Mouse (Mus musculus): ENCODE results near the gene Itgbl1. TPM values are rescaled to one million over a fixed set of nuclear protein-coding genes. Genes with fewer than 3 reads are reported as not detected.
"Not testable (repeated sequence)": the region's sequence is repeated elsewhere in the genome, so short reads cannot be mapped to it uniquely, and the experiment has no call there.

Gene Itgbl1
- total and polyA plus RNA-seq, 2 experiments from 2014 or later, result 1.2 to 2.2 TPM

- Histone ChIP-seq H3K4me1 (ENCODE audit: control insufficient read depth, insufficient read depth) (peaks cover 4% of the 10 kb centered on the region), H3K27ac (ENCODE audit: low read depth) (no peak overlapping the region), H3K9ac (replicated peaks; ENCODE audit: low read depth, low read length) (no peak overlapping the region), H3K4me3 (ENCODE audit: low read depth, low read length) (no peak overlapping the region), H3K9me3 (replicated peaks; ENCODE audit: control insufficient read depth, low read length) (no peaks in the 10 kb centered on the region), H3K4me2 (ENCODE audit: low read depth, low read length) (no peak overlapping the region), H3K27me3 (ENCODE audit: control insufficient read depth, insufficient read depth, low read length) (no peaks in the 10 kb centered on the region), H3K36me3 (replicated peaks; ENCODE audit: control insufficient read depth, insufficient read depth, low read length) (no peaks in the 10 kb centered on the region)
- DNase-seq (ENCODE audit: low spot score) (no peak), ATAC-seq (ENCODE audit: insufficient read depth, low read depth) (no peak)
- TF ChIP-seq CTCF (IDR thresholded peaks at IDR 0.05; ENCODE audit: low read depth) (no peak), EP300 (IDR thresholded peaks at IDR 0.05; ENCODE audit: low read depth) (no peak)
- WGBS, result 68% methylated on average over 1 of the region's 1 CpGs
These were observed 2.6 kb downstream of the Itgbl1 start for GRCm38 (mm10) chr14:123662386-123662785.

DNA sequence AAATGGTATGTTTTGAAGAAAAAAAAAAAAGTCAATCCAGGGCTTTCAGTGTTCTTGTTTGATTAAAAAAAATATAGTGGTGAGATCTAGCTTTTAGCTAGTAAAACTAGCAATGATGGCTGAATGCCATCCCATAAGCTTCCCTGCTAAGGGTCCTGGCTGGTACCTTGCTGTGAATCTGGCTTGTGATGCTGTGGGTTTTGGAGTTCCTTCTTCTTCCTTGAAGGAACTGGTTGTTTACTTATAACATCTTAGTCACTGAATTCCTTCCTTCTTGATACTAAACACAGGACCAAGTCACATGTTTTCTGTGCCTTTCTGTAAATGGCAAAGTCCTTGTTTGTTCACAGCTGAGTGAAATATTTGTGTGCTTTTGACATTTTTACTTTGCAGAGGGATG is 3.4 kb downstream of the Itgbl1 start:
- H3K4me2 ChIP-seq (ENCODE audit: low read depth, low read length), result no peak overlapping the region

DNA sequence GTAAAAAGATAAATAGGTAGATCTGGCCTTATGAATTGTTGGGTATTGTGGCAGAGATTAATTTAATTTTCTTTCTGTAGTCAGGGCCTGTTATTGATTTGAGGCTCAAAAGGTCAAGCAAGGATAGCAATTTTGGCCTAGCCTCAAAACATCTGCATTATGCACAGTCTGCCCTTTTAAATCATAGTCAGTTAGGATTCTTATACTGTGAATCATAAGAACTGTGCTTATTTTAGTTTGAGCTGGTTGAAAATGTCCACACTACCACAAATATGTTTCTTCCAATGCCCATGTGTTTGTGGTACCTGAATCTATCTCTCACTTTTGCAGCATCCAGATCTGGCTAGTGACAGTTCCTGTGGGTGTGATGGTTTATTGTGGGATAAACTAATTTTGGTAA is 4.7 kb downstream of the Itgbl1 start:
- Histone ChIP-seq H3K27me3 (ENCODE audit: control insufficient read depth, insufficient read depth, low read length) (no peaks in the 10 kb centered on the region), H3K4me3 (ENCODE audit: low read depth, low read length) (no peak overlapping the region), H3K9ac (replicated peaks; ENCODE audit: low read depth, low read length) (no peak overlapping the region), H3K27ac (ENCODE audit: low read depth) (no peak overlapping the region), H3K36me3 (replicated peaks; ENCODE audit: control insufficient read depth, insufficient read depth, low read length) (no peaks in the 10 kb centered on the region), H3K4me2 (ENCODE audit: low read depth, low read length) (no peak overlapping the region), H3K9me3 (replicated peaks; ENCODE audit: control insufficient read depth, low read length) (no peaks in the 10 kb centered on the region), H3K4me1 (ENCODE audit: control insufficient read depth, insufficient read depth) (peaks cover 4% of the 10 kb centered on the region)
- ATAC-seq (ENCODE audit: insufficient read depth, low read depth) (no peak), DNase-seq (ENCODE audit: low spot score) (no peak)
- TF ChIP-seq EP300 (IDR thresholded peaks at IDR 0.05; ENCODE audit: low read depth), result no peak
- no peak for TF ChIP-seq CTCF (IDR thresholded peaks at IDR 0.05; ENCODE audit: low read depth)

More for the DNA sequence above, 3.4 kb downstream of the Itgbl1 start:
- H3K9ac ChIP-seq (replicated peaks; ENCODE audit: low read depth, low read length), result no peak overlapping the region
- peaks cover 4% of the 10 kb centered on the region for H3K4me1 ChIP-seq (ENCODE audit: control insufficient read depth, insufficient read depth)
- H3K9me3 ChIP-seq (replicated peaks; ENCODE audit: control insufficient read depth, low read length), result no peaks in the 10 kb centered on the region
- DNase-seq (ENCODE audit: low spot score) (no peak), ATAC-seq (ENCODE audit: insufficient read depth, low read depth) (no peak)
- no peaks in the 10 kb centered on the region for H3K36me3 ChIP-seq (replicated peaks; ENCODE audit: control insufficient read depth, insufficient read depth, low read length)
- H3K27me3 ChIP-seq (ENCODE audit: control insufficient read depth, insufficient read depth, low read length), result no peaks in the 10 kb centered on the region
- H3K27ac ChIP-seq (ENCODE audit: low read depth), result no peak overlapping the region
- TF ChIP-seq EP300 (IDR thresholded peaks at IDR 0.05; ENCODE audit: low read depth) (no peak), CTCF (IDR thresholded peaks at IDR 0.05; ENCODE audit: low read depth) (no peak)
- no peak overlapping the region for H3K4me3 ChIP-seq (ENCODE audit: low read depth, low read length)

- ATAC-seq (ENCODE audit: insufficient read depth, low read depth); H3K36me3 ChIP-seq (replicated peaks; ENCODE audit: control insufficient read depth, insufficient read depth, low read length); H3K27ac ChIP-seq (ENCODE audit: low read depth); H3K9ac ChIP-seq (replicated peaks; ENCODE audit: low read depth, low read length); H3K27me3 ChIP-seq (ENCODE audit: control insufficient read depth, insufficient read depth, low read length); H3K4me2 ChIP-seq (ENCODE audit: low read depth, low read length); H3K4me3 ChIP-seq (ENCODE audit: low read depth, low read length); DNase-seq (ENCODE audit: low spot score); H3K4me1 ChIP-seq (ENCODE audit: control insufficient read depth, insufficient read depth); H3K9me3 ChIP-seq (replicated peaks; ENCODE audit: control insufficient read depth, low read length): not testable (repeated sequence)
- WGBS, result 73% methylated on average over 21 of the region's 21 CpGs
These were observed 11.3 kb downstream of the Itgbl1 start for GRCm38 (mm10) chr14:123671076-123671475.

DNA sequence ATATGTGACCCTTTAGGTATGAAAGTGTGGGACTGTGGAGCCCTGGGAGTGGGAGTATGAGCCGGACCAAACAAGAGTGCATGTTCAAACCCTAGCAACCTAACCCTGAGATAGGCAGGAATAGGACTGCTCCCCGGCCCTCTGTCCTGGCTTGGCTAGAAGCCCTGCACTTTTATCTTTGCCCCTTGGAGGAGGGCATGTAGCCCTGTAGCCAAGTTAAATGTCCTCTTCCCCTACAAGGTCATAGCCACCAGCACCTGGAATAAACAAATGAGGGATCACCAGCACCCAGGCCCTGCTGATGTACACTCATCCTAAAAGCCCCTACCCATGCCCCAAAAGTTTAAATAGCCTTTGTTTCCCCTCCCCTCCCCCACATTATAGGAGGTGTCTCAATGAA is 18.3 kb downstream of the Itgbl1 start:
- H3K4me1 ChIP-seq (ENCODE audit: control insufficient read depth, insufficient read depth), result no peaks in the 10 kb centered on the region
- no peaks in the 10 kb centered on the region for H3K36me3 ChIP-seq (replicated peaks; ENCODE audit: control insufficient read depth, insufficient read depth, low read length)
- no peaks in the 10 kb centered on the region for H3K9me3 ChIP-seq (replicated peaks; ENCODE audit: control insufficient read depth, low read length)
- H3K4me3 ChIP-seq (ENCODE audit: low read depth, low read length), result no peak overlapping the region
- peak; percentile 6 for DNase-seq (ENCODE audit: low spot score)
- ATAC-seq (ENCODE audit: insufficient read depth, low read depth), result peak; percentile 63
- H3K27ac ChIP-seq (ENCODE audit: low read depth), result no peak overlapping the region
- no peak for TF ChIP-seq CTCF (IDR thresholded peaks at IDR 0.05; ENCODE audit: low read depth)
- no peak for TF ChIP-seq EP300 (IDR thresholded peaks at IDR 0.05; ENCODE audit: low read depth)
- 18% methylated on average over 2 of the region's 2 CpGs for WGBS
- H3K4me2 ChIP-seq (ENCODE audit: low read depth, low read length), result no peak overlapping the region
- H3K9ac ChIP-seq (replicated peaks; ENCODE audit: low read depth, low read length), result no peak overlapping the region
- no peaks in the 10 kb centered on the region for H3K27me3 ChIP-seq (ENCODE audit: control insufficient read depth, insufficient read depth, low read length)

GRCm38 (mm10) chr14:123714751-123715150 is 55.0 kb downstream of the Itgbl1 start:
- H3K4me1 ChIP-seq (ENCODE audit: control insufficient read depth, insufficient read depth), result no peaks in the 10 kb centered on the region
- H3K9me3 ChIP-seq (replicated peaks; ENCODE audit: control insufficient read depth, low read length), result no peaks in the 10 kb centered on the region
- H3K4me3 ChIP-seq (ENCODE audit: low read depth, low read length), result no peak overlapping the region
- H3K9ac ChIP-seq (replicated peaks; ENCODE audit: low read depth, low read length), result no peak overlapping the region
- DNase-seq (ENCODE audit: low spot score), result no peak
- H3K4me2 ChIP-seq (ENCODE audit: low read depth, low read length), result no peak overlapping the region
- no peaks in the 10 kb centered on the region for H3K36me3 ChIP-seq (replicated peaks; ENCODE audit: control insufficient read depth, insufficient read depth, low read length)
- no peak for ATAC-seq (ENCODE audit: insufficient read depth, low read depth)
- no peak for TF ChIP-seq CTCF (IDR thresholded peaks at IDR 0.05; ENCODE audit: low read depth)
- TF ChIP-seq EP300 (IDR thresholded peaks at IDR 0.05; ENCODE audit: low read depth), result no peak
- H3K27ac ChIP-seq (ENCODE audit: low read depth), result no peak overlapping the region
- H3K27me3 ChIP-seq (ENCODE audit: control insufficient read depth, insufficient read depth, low read length), result no peaks in the 10 kb centered on the region
